Comparison of ENCODE assay signal across 8 mouse cellular contexts in genomic region chr1:157536471-157536870, GRCm38 (mm10). TPM values are rescaled to one million over a fixed set of nuclear protein-coding genes. Genes with fewer than 3 reads are reported as not detected.
A peak's percentile ranks its signal among the peaks of the same experiment; 100 is the strongest.
DNase-seq lines count a peak whose midpoint lies in the region; ATAC-seq and TF ChIP-seq lines count a peak whose summit lies in the region.

No protein-coding gene starts in this region.

- no peaks in the 10 kb centered on the region for H3K36me3 ChIP-seq in E14TG2a.4 (ENCODE audit: insufficient read depth, low read length)
- no peaks in the 10 kb centered on the region for H3K36me3 ChIP-seq in heart, embryonic 11.5 days (ENCODE audit: control insufficient read depth, insufficient read depth, low read length)
- H3K36me3 ChIP-seq in midbrain, embryonic 10.5 days = no peaks in the 10 kb centered on the region

- no peak overlapping the region for H3K27ac ChIP-seq in heart, embryonic 11.5 days (ENCODE audit: low read depth, low read length)
- H3K27ac ChIP-seq in midbrain, embryonic 10.5 days (replicated peaks) = 0 out of 2 replicates have a peak overlapping the region, but pooled peaks have one; percentile 42

- no peak overlapping the region for H3K9ac ChIP-seq in heart, embryonic 11.5 days (ENCODE audit: low read depth, low read length)

- H3K9me3 ChIP-seq in E14TG2a.4 (ENCODE audit: low read length) = no peaks in the 10 kb centered on the region
- no peaks in the 10 kb centered on the region for H3K9me3 ChIP-seq in heart, embryonic 11.5 days (replicated peaks; ENCODE audit: control insufficient read depth, low read length)
- no peaks in the 10 kb centered on the region for H3K9me3 ChIP-seq in midbrain, embryonic 10.5 days (replicated peaks)

- H3K4me2 ChIP-seq in heart, embryonic 11.5 days = peak overlapping the region; percentile 43; the same call in 1 of the 2 replicates

- no peak for ATAC-seq in heart, embryonic 11.5 days (replicated peaks; ENCODE audit: insufficient number of reproducible peaks, low FRiP score, low TSS enrichment)
- ATAC-seq in monocyte, adult 5-6 weeks (replicated peaks; ENCODE audit: insufficient number of reproducible peaks, low FRiP score, low TSS enrichment, poor library complexity, severe bottlenecking) = no peak

- TF ChIP-seq CTCF in E14TG2a.4 (conservative IDR thresholded peaks at IDR 0.05; ENCODE audit: low read length) = peak; percentile 90

- H3K4me3 ChIP-seq in E14TG2a.4 (replicated peaks; ENCODE audit: low read length) = no peak overlapping the region
- no peak overlapping the region for H3K4me3 ChIP-seq in heart, embryonic 11.5 days (ENCODE audit: low read depth, low read length)
- H3K4me3 ChIP-seq in midbrain, embryonic 10.5 days = no peak overlapping the region

- H3K4me1 ChIP-seq in E14TG2a.4 (replicated peaks; ENCODE audit: low read depth, low read length) = no peaks in the 10 kb centered on the region
- peaks cover 3% of the 10 kb centered on the region; the same call in 1 of the 2 replicates for H3K4me1 ChIP-seq in heart, embryonic 11.5 days (ENCODE audit: control insufficient read depth, insufficient read depth, low read length)
- H3K4me1 ChIP-seq in midbrain, embryonic 10.5 days = peaks cover 10% of the 10 kb centered on the region

- peak; percentile 83 for DNase-seq in heart, adult 11 months
- DNase-seq in heart, postnatal 25 days (ENCODE audit: low spot score) = no peak
- peak; percentile 76 to 82 for DNase-seq in cerebellum, postnatal 10 days
- DNase-seq in kidney, postnatal 10 days = peak; percentile 66
- peak; percentile 60 for DNase-seq in midbrain, embryonic 10.5 days (ENCODE audit: low spot score)

- no peaks in the 10 kb centered on the region for H3K27me3 ChIP-seq in E14TG2a.4 (ENCODE audit: insufficient read depth, low read length)
- no peaks in the 10 kb centered on the region for H3K27me3 ChIP-seq in heart, embryonic 11.5 days (ENCODE audit: control insufficient read depth, insufficient read depth, low read length)
- peaks cover 3% of the 10 kb centered on the region; the same call in 1 of the 2 replicates for H3K27me3 ChIP-seq in midbrain, embryonic 10.5 days (ENCODE audit: low read depth, poor library complexity, severe bottlenecking)

- WGBS in heart, embryonic 11.5 days (ENCODE audit: insufficient replicate concordance) = 11% methylated on average over 6 of the region's 6 CpGs
- WGBS in midbrain, embryonic 10.5 days = 15% methylated on average over 6 of the region's 6 CpGs

- intact Hi-C loops in heart, postnatal 25 days (cut with DNase I) = loop anchor here (2.0 to 10.0 kb wide), 6 partner anchors 79 to 792 kb away; partner anchors contain the start of gene Cryzl2

RNA-seq across cellular contexts. Expression of gene Sec16b, which starts 29.9 kb away (rescaled TPM):
- 1 to 10 TPM in 1 of 2 experiments, under 1 TPM in 1; 0.98 to 1.4 TPM for total RNA-seq in heart, postnatal 25 days (2021)
- 0.74 and 1.9 TPM in 2 replicates for polyA plus RNA-seq in heart, embryonic 11.5 days (2014; fragmentation: Nextera tagmentation; extraction: Ambion mirVana)
- 0.49 and 0.63 TPM in 2 replicates for polyA plus RNA-seq in midbrain, embryonic 10.5 days (2016; fragmentation: Nextera tagmentation; extraction: Ambion mirVana)
- total RNA-seq in monocyte, adult 5-6 weeks (2017) = 0.10 to 0.11 TPM in 2 of 3 replicates, not detected in the other
